Mouse (Mus musculus): ENCODE results near the gene Cd46. TPM values are rescaled to one million over a fixed set of nuclear protein-coding genes. Genes with fewer than 3 reads are reported as not detected.

The Cd46 gene
- total and polyA plus RNA-seq, 2 experiments from 2014 or later, result 1.0 to 4.4 TPM

DNA sequence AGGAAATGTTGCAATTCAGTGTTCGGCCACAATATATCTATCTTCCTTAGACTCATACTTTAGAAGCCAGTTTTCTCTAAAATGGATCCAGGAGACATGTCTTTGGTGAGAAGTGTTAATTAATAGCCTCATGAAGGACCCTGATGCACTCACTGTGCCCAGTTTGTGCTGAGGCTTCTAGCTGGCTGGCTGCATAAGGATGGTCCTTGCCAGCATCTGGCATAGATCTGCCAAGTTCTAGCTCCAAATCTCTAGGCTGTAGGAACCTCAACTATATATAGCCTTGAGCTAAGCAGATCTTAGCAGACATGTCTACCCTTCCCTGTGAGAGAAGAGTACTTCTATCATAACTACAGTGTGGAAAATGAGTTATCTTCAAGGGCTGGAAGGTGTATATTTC lies 68.2 kb downstream of the Cd46 start:
- H3K9ac ChIP-seq (replicated peaks; ENCODE audit: low read length), result no peak overlapping the region
- DNase-seq (ENCODE audit: low spot score) (no peak), ATAC-seq (no peak)
- no peaks in the 10 kb centered on the region for H3K4me1 ChIP-seq (ENCODE audit: insufficient read depth, low read length)
- no peaks in the 10 kb centered on the region for H3K9me3 ChIP-seq (ENCODE audit: low read length)
- H3K36me3 ChIP-seq (ENCODE audit: insufficient read depth, low read length), result peaks cover 25% of the 10 kb centered on the region
- H3K27me3 ChIP-seq (ENCODE audit: insufficient read depth, low read length), result no peaks in the 10 kb centered on the region
- no peak overlapping the region for H3K4me2 ChIP-seq (ENCODE audit: low read depth, low read length)
- H3K27ac ChIP-seq, result no peak overlapping the region
- no peak for TF ChIP-seq CTCF (IDR thresholded peaks at IDR 0.05; ENCODE audit: low read depth)
- 94% methylated on average over 1 of the region's 1 CpGs for WGBS
- no peak overlapping the region for H3K4me3 ChIP-seq (ENCODE audit: low read length)

- DNase-seq (ENCODE audit: low spot score) (no peak), ATAC-seq (no peak)
- Histone ChIP-seq H3K4me2 (ENCODE audit: low read depth, low read length) (no peak overlapping the region), H3K9me3 (ENCODE audit: low read length) (no peaks in the 10 kb centered on the region), H3K27me3 (ENCODE audit: insufficient read depth, low read length) (no peaks in the 10 kb centered on the region), H3K27ac (no peak overlapping the region), H3K4me1 (ENCODE audit: insufficient read depth, low read length) (no peaks in the 10 kb centered on the region), H3K9ac (replicated peaks; ENCODE audit: low read length) (no peak overlapping the region), H3K36me3 (ENCODE audit: insufficient read depth, low read length) (peaks cover 25% of the 10 kb centered on the region), H3K4me3 (ENCODE audit: low read length) (no peak overlapping the region)
- TF ChIP-seq CTCF (IDR thresholded peaks at IDR 0.05; ENCODE audit: low read depth), result no peak
- WGBS, result 50% methylated on average over 2 of the region's 2 CpGs
Observed at GRCm38 (mm10) chr1:195021831-195022230, 70.2 kb downstream of the Cd46 start.

DNA sequence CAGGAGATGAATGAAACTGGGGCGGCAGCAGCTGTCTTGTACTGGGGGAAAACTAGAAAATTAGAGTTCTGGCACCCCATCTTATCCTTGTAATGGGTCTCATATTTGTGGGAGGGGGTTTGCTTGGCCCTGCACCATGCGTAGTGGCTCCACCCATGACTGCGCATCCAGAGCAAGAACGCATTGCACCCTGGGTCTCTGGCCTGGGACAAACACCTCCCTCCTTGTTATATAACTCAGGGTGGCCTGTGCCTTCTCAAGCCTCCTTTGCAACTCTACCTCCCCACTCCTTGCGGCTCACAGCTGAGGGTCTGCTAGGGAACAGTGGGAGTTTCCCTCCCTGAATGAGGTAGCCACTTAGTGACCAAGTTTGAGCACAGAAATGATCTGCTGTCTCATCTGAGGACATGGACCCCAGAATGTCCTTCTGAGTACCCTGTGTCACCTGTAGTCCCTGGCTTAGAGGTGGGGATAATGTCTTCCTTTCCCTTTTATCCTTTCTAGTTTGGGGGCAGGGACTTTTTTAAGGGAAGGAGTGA lies 72.9 kb downstream of the Cd46 start:
- H3K36me3 ChIP-seq (ENCODE audit: insufficient read depth, low read length), result peaks cover 5% of the 10 kb centered on the region
- 93% methylated on average over 5 of the region's 5 CpGs for WGBS
- H3K4me1 ChIP-seq (ENCODE audit: insufficient read depth, low read length), result no peaks in the 10 kb centered on the region
- DNase-seq (ENCODE audit: low spot score) (no peak), ATAC-seq (no peak)
- no peak for TF ChIP-seq CTCF (IDR thresholded peaks at IDR 0.05; ENCODE audit: low read depth)
- no peak overlapping the region for H3K4me2 ChIP-seq (ENCODE audit: low read depth, low read length)
- H3K27me3 ChIP-seq (ENCODE audit: insufficient read depth, low read length), result no peaks in the 10 kb centered on the region
- no peak overlapping the region for H3K4me3 ChIP-seq (ENCODE audit: low read length)
- H3K27ac ChIP-seq, result no peak overlapping the region
- no peak overlapping the region for H3K9ac ChIP-seq (replicated peaks; ENCODE audit: low read length)
- H3K9me3 ChIP-seq (ENCODE audit: low read length), result no peaks in the 10 kb centered on the region

GRCm38 (mm10) chr1:195018089-195018999 lies 73.7 kb downstream of the Cd46 start:
- H3K4me2 ChIP-seq (ENCODE audit: low read depth, low read length), result peak overlapping the region; percentile 65
- no peaks in the 10 kb centered on the region for H3K36me3 ChIP-seq (ENCODE audit: insufficient read depth, low read length)
- no peaks in the 10 kb centered on the region for H3K4me1 ChIP-seq (ENCODE audit: insufficient read depth, low read length)

DNA sequence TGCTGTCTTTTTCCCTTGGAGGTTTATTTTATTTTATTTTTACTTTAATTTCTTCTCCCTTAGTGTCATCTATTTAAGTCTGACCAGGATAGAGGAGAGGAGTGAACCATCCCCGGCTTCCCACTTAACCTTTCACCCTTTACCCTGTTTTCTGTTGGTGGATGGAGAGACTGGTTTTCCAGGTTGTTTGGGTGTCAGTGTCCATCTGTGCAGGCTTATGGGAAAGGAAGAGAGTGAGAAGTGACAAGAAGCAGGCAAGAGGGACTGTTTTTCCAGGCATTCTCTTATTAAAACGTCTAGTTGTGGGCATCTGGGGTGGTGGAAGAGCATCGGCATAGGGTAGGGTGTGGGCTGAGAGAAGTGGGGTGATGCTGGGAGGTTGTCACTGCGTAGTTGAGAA lies 74.4 kb downstream of the Cd46 start:
- TF ChIP-seq CTCF (IDR thresholded peaks at IDR 0.05; ENCODE audit: low read depth), result no peak
- H3K9me3 ChIP-seq (ENCODE audit: low read length), result no peaks in the 10 kb centered on the region
- no peaks in the 10 kb centered on the region for H3K27me3 ChIP-seq (ENCODE audit: insufficient read depth, low read length)
- ATAC-seq, result peak; percentile 15; the same call in 1 of the 2 replicates
- DNase-seq (ENCODE audit: low spot score), result no peak
- 78% methylated on average over 4 of the region's 4 CpGs for WGBS
- H3K9ac ChIP-seq (replicated peaks; ENCODE audit: low read length), result no peak overlapping the region
- peak overlapping the region; percentile 65 for H3K4me2 ChIP-seq (ENCODE audit: low read depth, low read length)
- H3K4me1 ChIP-seq (ENCODE audit: insufficient read depth, low read length), result no peaks in the 10 kb centered on the region
- H3K4me3 ChIP-seq (ENCODE audit: low read length), result peak overlapping the region; percentile 31; the same call in 1 of the 2 replicates
- H3K27ac ChIP-seq, result peak overlapping the region; percentile 78; the same call in 1 of the 2 replicates
- no peaks in the 10 kb centered on the region for H3K36me3 ChIP-seq (ENCODE audit: insufficient read depth, low read length)

More at GRCm38 (mm10) chr1:195018089-195018999, 73.7 kb downstream of the Cd46 start:
- DNase-seq (ENCODE audit: low spot score) (peak; percentile 74), ATAC-seq (peak; percentile 79)
- 0 out of 2 replicates have a peak overlapping the region, but pooled peaks have one; percentile 27 for H3K27ac ChIP-seq
- H3K4me3 ChIP-seq (ENCODE audit: low read length), result 0 out of 2 replicates have a peak overlapping the region, but pooled peaks have one; percentile 1
- TF ChIP-seq CTCF (IDR thresholded peaks at IDR 0.05; ENCODE audit: low read depth), result no peak
- H3K9me3 ChIP-seq (ENCODE audit: low read length), result no peaks in the 10 kb centered on the region
- H3K27me3 ChIP-seq (ENCODE audit: insufficient read depth, low read length), result no peaks in the 10 kb centered on the region
- 83% methylated on average over 9 of the region's 9 CpGs for WGBS
- no peak overlapping the region for H3K9ac ChIP-seq (replicated peaks; ENCODE audit: low read length)

- H3K9me3 ChIP-seq (ENCODE audit: low read length), result no peaks in the 10 kb centered on the region
- TF ChIP-seq CTCF (IDR thresholded peaks at IDR 0.05; ENCODE audit: low read depth), result peak; percentile 67
- H3K27ac ChIP-seq, result peak overlapping the region; percentile 78
- no peaks in the 10 kb centered on the region for H3K4me1 ChIP-seq (ENCODE audit: insufficient read depth, low read length)
- ATAC-seq, result peak; percentile 91
- DNase-seq (ENCODE audit: low spot score), result peak; percentile 89
- no peaks in the 10 kb centered on the region for H3K27me3 ChIP-seq (ENCODE audit: insufficient read depth, low read length)
- 33% methylated on average over 11 of the region's 11 CpGs for WGBS
- peak overlapping the region; percentile 65 for H3K4me2 ChIP-seq (ENCODE audit: low read depth, low read length)
- H3K9ac ChIP-seq (replicated peaks; ENCODE audit: low read length), result peak overlapping the region; percentile 45; the same call in 1 of the 2 replicates
- peak overlapping the region; percentile 31 for H3K4me3 ChIP-seq (ENCODE audit: low read length)
- no peaks in the 10 kb centered on the region for H3K36me3 ChIP-seq (ENCODE audit: insufficient read depth, low read length)
Observed at GRCm38 (mm10) chr1:195016811-195017501, 75.1 kb downstream of the Cd46 start.
